ENCODE assay signal across 27 mouse cellular contexts in the genomic region with DNA sequence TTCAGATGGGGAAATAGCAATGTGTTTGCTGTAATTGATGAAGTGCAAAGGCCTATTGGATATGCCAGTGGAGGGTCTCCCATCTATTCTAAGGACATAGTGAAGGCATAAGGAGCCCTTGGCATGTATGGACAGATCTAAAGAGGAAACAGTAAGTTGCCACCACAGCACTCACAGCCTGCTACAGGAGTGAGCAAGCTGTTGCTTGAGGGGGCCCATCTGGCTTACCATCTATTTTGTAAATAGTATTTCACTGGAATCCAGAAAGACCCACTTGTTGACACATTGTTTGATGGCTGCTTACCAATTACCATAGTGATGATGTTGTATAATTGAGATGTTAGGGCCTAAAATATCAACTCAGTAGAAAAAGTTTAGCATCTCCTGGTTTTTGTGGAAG. TPM values are rescaled to one million over a fixed set of nuclear protein-coding genes. Genes with fewer than 3 reads are reported as not detected.
DNase-seq lines count a peak whose midpoint lies in the region; ATAC-seq lines count a peak whose summit lies in the region.
"Had no signal": no experiment of that assay in that cellular context is flagged by ENCODE, and none has a peak within 500 bp of the region (broad histone marks: within the 10 kb centered on the region; RNA-seq: fewer than 3 reads in every experiment).

No protein-coding gene starts in this region.

- H3K4me2 ChIP-seq in intestine, embryonic 15.5 days (replicated peaks), result no peak overlapping the region
- H3K4me2 ChIP-seq: embryonic facial prominence, embryonic 15.5 days; neural tube, embryonic 15.5 days had no signal

- no peak overlapping the region for H3K27ac ChIP-seq in intestine, embryonic 15.5 days
- H3K27ac ChIP-seq: embryonic facial prominence, embryonic 15.5 days; forebrain, embryonic 10.5 days; gastrocnemius, adult 2 months; hindbrain, postnatal 0 days; neural tube, embryonic 15.5 days had no signal

- intact Hi-C loops in heart, postnatal 36 days (cut with DNase I), result no loop called here

- H3K4me1 ChIP-seq in intestine, embryonic 15.5 days (replicated peaks), result no peaks in the 10 kb centered on the region
- H3K4me1 ChIP-seq: embryonic facial prominence, embryonic 15.5 days; neural tube, embryonic 15.5 days had no signal

- no peak overlapping the region for H3K4me3 ChIP-seq in intestine, embryonic 15.5 days (replicated peaks)
- H3K4me3 ChIP-seq: embryonic facial prominence, embryonic 15.5 days; forebrain, embryonic 10.5 days; gastrocnemius, adult 2 months; megakaryocyte, embryonic 14.5 days; myocyte; neural tube, embryonic 15.5 days had no signal

- no peak overlapping the region for H3K9ac ChIP-seq in intestine, embryonic 15.5 days
- H3K9ac ChIP-seq: embryonic facial prominence, embryonic 15.5 days; neural tube, embryonic 15.5 days had no signal

- DNase-seq in heart, adult 11 months, result peak; percentile 57
- DNase-seq in heart, postnatal 36 days, result no peak
- DNase-seq in layer of hippocampus, adult 11-12 months (ENCODE audit: low spot score), result peak; percentile 55
- peak; percentile 11 to 14 for DNase-seq in layer of hippocampus, postnatal 25 days (ENCODE audit: extremely low spot score in 1 of 2, low spot score in 1 of 2)
- DNase-seq in lung, postnatal 25 days (ENCODE audit: low spot score), result peak; percentile 42
- DNase-seq in retina, embryonic 14.5 days (ENCODE audit: low spot score), result no peak
- no peak for DNase-seq in heart, adult 9 months (ENCODE audit: low spot score in 2 of 2)
- DNase-seq: adrenal gland, postnatal 10 days; cerebellum, adult 18-20 months; cerebellum, postnatal 36 days; gastrocnemius, adult 2 months; kidney, adult 11 months; left cerebral cortex, postnatal 4 days; liver; midbrain, embryonic 14.5 days; right cerebral cortex, postnatal 4 days; thymus, postnatal 36 days had no signal

- no peaks in the 10 kb centered on the region for H3K9me3 ChIP-seq in intestine, embryonic 15.5 days
- H3K9me3 ChIP-seq: embryonic facial prominence, embryonic 15.5 days; neural tube, embryonic 15.5 days had no signal

- no peak for ATAC-seq in intestine, embryonic 15.5 days
- ATAC-seq: CD4-positive, CD25-positive, alpha-beta regulatory T cell, adult 4 months; hindbrain, postnatal 0 days; Patski had no signal

- H3K36me3 ChIP-seq in intestine, embryonic 15.5 days, result no peaks in the 10 kb centered on the region
- H3K36me3 ChIP-seq: embryonic facial prominence, embryonic 15.5 days; forebrain, embryonic 10.5 days; neural tube, embryonic 15.5 days had no signal

- H3K27me3 ChIP-seq in intestine, embryonic 15.5 days (replicated peaks), result no peaks in the 10 kb centered on the region
- H3K27me3 ChIP-seq: embryonic facial prominence, embryonic 15.5 days; neural tube, embryonic 15.5 days; Patski had no signal

RNA-seq across cellular contexts. Expression of a gene that starts 20.7 kb away (rescaled TPM):
- total RNA-seq in heart, postnatal 36 days (2021), result 10 to 100 TPM; 41.1 to 46.2 TPM
- 1 to 10 TPM; 7.7 to 7.8 TPM for total RNA-seq in layer of hippocampus, postnatal 25 days (2021)
- polyA plus RNA-seq in intestine, embryonic 15.5 days (2015; fragmentation: Nextera tagmentation; extraction: Ambion mirVana), result 17.7 and 18.8 TPM in 2 replicates
- total RNA-seq: granulocyte monocyte progenitor cell, adult 5-6 weeks had no signal

Comparison
In these comparisons a context has a peak if more than half of its experiments do, and no peak if none do; other contexts are left out.
1. DNase-seq: peak in heart, adult 11 months (single experiment), layer of hippocampus, adult 11-12 months (single experiment), layer of hippocampus, postnatal 25 days (2 of 2) and lung, postnatal 25 days (single experiment); none in heart, postnatal 36 days (0 of 2), retina, embryonic 14.5 days (single experiment) and heart, adult 9 months (0 of 2).
2. RNA of a gene that starts 20.7 kb away (total RNA-seq): 41.1 to 46.2 TPM in heart, postnatal 36 days; 7.7 to 7.8 TPM in layer of hippocampus, postnatal 25 days; every median in the first group is over 4 times any median in the second.